Mouse (Mus musculus): Measurements from ENCODE around the gene Mthfd1l.
"Not testable (repeated sequence)": the region's sequence is repeated elsewhere in the genome, so short reads cannot be mapped to it uniquely, and the experiment has no call there.

The Mthfd1l gene

GRCm38 (mm10) chr10:4119287-4119686, 146.4 kb downstream of the Mthfd1l start:
- no peak for DNase-seq (ENCODE audit: low spot score in 2 of 2)

GRCm38 (mm10) chr10:4120708-4121107, 147.8 kb downstream of the Mthfd1l start:
- no peak for DNase-seq (ENCODE audit: low spot score in 2 of 2)

DNA sequence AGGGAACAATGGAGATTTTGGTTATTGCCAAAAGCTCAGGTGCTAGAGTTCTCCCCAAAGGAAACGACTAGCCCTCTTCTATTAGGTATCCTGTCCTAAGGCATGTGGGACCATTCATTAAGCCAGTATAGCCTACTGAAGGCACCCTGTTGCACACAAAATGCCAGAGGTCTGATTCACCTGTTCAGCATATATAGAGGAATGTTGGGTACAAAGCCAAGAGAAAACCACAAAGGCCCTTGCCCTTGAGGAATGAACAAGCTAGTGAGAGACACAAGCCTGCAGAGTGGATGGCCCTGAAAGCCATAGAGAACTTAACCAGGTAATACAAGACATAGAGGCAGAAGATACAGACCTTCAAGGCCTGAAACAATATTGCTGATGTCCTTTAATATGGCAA, 148.3 kb downstream of the Mthfd1l start:
- no peak for DNase-seq (ENCODE audit: low spot score in 2 of 2)

DNA sequence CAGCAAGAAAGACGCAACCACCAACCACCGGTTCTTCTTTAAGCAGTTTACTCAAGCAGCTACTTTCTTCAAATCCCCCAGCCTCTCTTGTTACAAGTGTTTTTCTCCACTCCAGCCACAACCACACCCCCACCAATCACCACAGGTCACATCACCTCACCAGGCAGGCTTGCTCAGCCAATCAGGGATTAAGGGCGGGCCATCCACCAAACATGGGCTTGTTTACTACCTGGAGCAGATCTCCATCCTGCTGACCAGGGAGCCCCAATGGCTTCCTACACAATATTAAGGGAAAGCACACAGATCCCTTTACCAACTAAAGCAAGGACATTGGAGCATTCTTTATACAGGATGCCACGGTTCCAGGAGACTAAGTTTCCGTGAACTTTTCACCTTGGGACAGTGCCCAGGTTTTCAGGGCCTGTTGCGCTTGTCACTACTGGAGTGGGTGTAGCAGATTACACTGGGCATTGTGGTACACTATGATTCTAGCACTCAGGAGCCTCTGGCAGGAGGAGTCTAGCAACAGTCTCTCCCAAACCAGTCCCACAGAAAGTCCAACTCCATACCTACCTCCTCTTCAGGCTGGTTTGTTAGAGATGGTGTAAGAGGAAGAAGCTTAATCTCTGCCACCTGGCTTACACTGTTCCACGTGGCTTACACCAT, 150.5 kb downstream of the Mthfd1l start:
- not testable (repeated sequence) for DNase-seq (ENCODE audit: low spot score in 2 of 2)

- no peak for DNase-seq (ENCODE audit: low spot score in 2 of 2)
These were observed 151.2 kb downstream of the Mthfd1l start for GRCm38 (mm10) chr10:4124148-4124547.

GRCm38 (mm10) chr10:4125232-4125631, 152.3 kb downstream of the Mthfd1l start:
- no peak for DNase-seq (ENCODE audit: low spot score in 2 of 2)

GRCm38 (mm10) chr10:4126335-4127012, 153.6 kb downstream of the Mthfd1l start:
- DNase-seq (ENCODE audit: low spot score in 2 of 2) = no peak

- DNase-seq (ENCODE audit: low spot score in 2 of 2) = no peak
These were observed 155.5 kb downstream of the Mthfd1l start for GRCm38 (mm10) chr10:4128411-4128810.

DNA sequence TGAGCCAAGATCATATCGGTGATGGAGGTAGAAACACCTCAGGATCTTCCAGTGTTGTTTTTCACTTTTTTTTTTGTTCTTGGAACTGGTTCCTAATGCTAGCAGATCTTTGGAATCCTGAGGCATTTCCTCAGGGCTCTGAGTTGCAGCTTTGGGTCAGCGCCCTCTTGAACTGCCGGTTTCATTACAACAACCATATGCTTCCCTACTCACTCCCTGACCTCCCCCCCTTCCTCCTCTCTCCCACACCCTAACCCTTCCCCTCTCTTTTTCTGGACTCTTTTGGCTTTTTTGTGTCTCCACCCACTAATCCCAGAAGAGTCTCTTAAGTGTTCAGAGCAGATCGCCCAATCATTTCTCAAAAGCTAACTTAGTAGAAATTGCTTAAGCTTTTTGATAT, 156.0 kb downstream of the Mthfd1l start:
- no peak for DNase-seq (ENCODE audit: low spot score in 2 of 2)

DNA sequence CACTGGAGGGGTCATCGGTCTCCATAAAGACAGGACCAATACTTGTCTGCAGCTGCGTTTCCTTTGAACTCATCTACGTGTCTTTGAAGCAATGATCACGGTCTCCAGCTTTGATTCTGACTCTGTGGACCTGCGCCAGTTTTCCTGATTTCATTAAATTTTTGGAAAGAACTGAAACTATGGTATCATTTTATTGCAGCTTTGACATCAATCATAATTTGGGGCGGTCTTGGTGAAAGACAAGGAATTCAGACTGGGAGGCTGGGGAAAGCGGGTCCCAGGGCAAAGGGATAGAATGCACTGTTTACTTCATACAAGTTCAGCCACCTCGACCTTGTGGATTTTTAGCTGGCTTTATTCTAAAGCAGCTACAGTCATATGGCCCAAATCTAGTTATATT, 156.5 kb downstream of the Mthfd1l start:
- no peak for DNase-seq (ENCODE audit: low spot score in 2 of 2)

GRCm38 (mm10) chr10:4130034-4130607, 157.2 kb downstream of the Mthfd1l start:
- DNase-seq (ENCODE audit: low spot score in 2 of 2) = no peak

GRCm38 (mm10) chr10:4132735-4133134, 159.8 kb downstream of the Mthfd1l start:
- DNase-seq (ENCODE audit: low spot score in 2 of 2) = no peak

GRCm38 (mm10) chr10:4135100-4135764, 162.3 kb downstream of the Mthfd1l start:
- no peak for DNase-seq (ENCODE audit: low spot score in 2 of 2)

DNA sequence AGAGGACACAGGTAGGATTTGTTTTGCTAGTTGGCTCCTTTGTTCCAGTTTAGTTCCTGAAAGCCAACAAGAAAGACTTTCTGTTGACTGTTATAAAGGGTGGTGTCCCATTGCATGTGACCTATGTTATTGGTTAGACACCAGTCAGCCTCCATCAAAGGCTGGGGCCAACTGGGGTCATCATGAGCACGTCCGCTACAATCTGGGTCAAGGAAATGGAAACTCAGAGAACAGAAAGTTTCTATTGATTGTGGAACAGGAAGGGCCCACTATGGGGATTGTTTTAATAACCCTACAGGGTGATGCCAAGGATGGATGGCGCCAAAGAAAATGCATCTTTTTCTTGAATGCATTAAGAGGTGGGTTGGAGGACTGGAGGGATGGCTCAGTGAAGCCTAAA, 166.6 kb downstream of the Mthfd1l start:
- DNase-seq (ENCODE audit: low spot score in 2 of 2) = no peak

- no peak for DNase-seq (ENCODE audit: low spot score in 2 of 2)
These were observed 168.8 kb downstream of the Mthfd1l start for GRCm38 (mm10) chr10:4141689-4142088.

- DNase-seq (ENCODE audit: low spot score in 2 of 2) = no peak
These were observed 169.9 kb downstream of the Mthfd1l start for GRCm38 (mm10) chr10:4142816-4143215.

DNA sequence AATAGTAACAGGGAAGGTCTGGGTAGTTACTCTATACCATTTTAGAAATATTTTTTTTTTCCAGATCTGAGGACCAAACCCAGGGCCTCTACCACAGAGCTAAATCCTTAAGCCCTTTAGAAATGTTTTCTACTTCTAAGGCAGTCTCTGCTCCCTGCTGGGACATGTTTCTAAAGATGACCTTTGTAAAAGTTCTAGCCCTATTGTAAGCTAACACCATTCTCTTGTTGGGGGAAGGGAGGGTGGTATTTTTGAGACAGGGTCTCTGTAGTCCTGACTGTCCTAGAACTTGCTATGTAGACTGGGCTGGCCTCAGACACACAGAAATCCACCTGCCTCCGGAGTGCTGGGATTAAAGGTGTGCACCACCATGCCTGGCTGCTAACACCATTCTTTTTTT, 170.5 kb downstream of the Mthfd1l start:
- no peak for DNase-seq (ENCODE audit: low spot score in 2 of 2)

- DNase-seq (ENCODE audit: low spot score in 2 of 2) = no peak
These were observed 172.3 kb downstream of the Mthfd1l start for GRCm38 (mm10) chr10:4145080-4145807.

GRCm38 (mm10) chr10:4146947-4147346, 174.0 kb downstream of the Mthfd1l start:
- DNase-seq (ENCODE audit: low spot score in 2 of 2) = no peak

- DNase-seq (ENCODE audit: low spot score in 2 of 2) = no peak
These were observed 178.2 kb downstream of the Mthfd1l start for GRCm38 (mm10) chr10:4151159-4151558.

GRCm38 (mm10) chr10:4151862-4152776, 179.2 kb downstream of the Mthfd1l start:
- no peak for DNase-seq (ENCODE audit: low spot score in 2 of 2)

All from frontal cortex, postnatal 14 days (tissue).